Mouse (Mus musculus): ENCODE data around the gene Scrg1. TPM values are rescaled to one million over a fixed set of nuclear protein-coding genes. Genes with fewer than 3 reads are reported as not detected.
A peak's percentile ranks its signal among the peaks of the same experiment; 100 is the strongest.
"Not testable (repeated sequence)": the region's sequence is repeated elsewhere in the genome, so short reads cannot be mapped to it uniquely, and the experiment has no call there.

Scrg1 gene
- total RNA-seq, 2 experiments from 2014 or later = 60.1 to 68.7 TPM

GRCm38 (mm10) chr8:57457152-57457551 is 1.4 kb downstream of the Scrg1 start:
- DNase-seq = peak in 1 of 2 experiments; percentile 28

- no peak for DNase-seq
These were observed 2.2 kb downstream of the Scrg1 start for GRCm38 (mm10) chr8:57457942-57458341.

DNA sequence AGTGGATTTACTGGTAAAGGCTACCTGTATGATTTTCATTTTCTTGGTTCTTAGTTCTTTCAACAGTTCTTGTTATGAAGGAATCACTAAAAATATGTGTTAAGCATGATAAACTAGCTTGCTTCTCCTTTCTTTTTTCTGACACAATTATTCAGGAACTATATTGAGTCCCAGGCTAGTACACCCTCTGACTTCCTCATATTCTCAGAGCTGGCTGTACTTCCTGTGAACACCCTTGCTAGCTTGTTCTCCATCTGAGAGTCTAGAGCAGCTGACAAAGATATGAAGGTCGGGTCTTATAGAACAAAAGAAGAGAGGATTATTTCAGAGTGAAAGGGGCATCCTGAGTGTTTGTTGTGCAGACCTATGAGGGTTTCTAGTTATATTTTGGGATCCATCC is 7.1 kb downstream of the Scrg1 start:
- DNase-seq = no peak

GRCm38 (mm10) chr8:57463757-57464156 is 8.0 kb downstream of the Scrg1 start:
- no peak for DNase-seq

- peak in 1 of 2 experiments; percentile 10 for DNase-seq
These were observed 12.9 kb downstream of the Scrg1 start for GRCm38 (mm10) chr8:57468624-57469023.

DNA sequence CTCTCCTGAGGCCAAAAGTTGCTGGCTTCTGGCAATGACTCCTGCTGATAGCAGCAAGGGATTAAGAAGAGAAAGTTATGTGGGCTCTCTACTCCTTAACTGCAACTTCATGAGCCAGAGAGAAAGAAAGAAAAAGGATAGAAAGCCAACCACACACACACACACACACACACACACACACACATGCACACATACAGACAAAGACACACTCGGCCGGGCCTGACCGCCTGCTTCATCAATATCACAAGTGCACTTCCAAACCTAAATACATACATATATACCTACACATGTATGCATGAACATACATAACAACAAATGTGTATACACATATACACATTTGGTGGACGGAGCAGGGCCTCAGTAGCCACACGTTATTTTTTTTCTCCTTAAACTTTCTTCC is 15.1 kb downstream of the Scrg1 start:
- DNase-seq = no peak

- no peak for DNase-seq
These were observed 18.0 kb downstream of the Scrg1 start for GRCm38 (mm10) chr8:57473751-57474150.

DNA sequence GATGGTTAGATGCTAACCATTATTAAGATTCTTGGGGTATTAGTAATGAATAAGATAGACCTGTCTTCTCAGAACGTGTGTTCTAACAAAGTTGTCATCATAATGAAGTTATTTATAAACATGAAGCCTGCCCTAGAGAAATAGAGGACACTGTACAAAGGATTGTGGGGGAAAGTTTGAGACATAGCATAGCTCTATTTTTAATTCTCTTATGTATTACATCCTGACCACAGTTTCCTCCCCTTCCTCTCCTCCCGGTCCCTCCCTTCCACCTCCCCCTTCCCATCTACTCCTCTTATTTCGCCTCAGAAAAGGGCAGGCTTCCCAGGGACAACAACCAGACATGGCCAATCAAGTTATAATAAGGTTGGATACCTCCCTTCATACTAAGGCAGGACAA is 22.7 kb downstream of the Scrg1 start:
- DNase-seq = no peak

DNA sequence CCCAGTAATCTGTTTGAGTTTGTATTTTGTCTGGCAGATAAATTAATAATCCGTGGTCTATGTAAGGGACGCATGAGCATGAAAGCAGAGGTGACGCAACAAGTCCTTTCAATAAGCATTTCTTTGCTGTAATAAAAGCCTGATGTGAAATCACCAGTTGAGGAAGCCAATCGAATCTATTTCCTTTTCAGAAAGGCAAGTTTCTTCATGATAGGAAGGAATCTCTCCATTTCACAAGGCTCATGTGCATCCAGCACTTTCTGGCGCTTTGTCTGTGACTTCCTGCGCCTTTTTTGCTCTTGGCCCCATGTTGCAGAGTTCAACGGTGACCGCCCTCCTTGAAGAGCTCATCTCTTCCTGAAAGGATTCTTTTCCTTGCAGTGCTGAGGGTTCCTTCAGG is 24.0 kb downstream of the Scrg1 start:
- DNase-seq = no peak

DNA sequence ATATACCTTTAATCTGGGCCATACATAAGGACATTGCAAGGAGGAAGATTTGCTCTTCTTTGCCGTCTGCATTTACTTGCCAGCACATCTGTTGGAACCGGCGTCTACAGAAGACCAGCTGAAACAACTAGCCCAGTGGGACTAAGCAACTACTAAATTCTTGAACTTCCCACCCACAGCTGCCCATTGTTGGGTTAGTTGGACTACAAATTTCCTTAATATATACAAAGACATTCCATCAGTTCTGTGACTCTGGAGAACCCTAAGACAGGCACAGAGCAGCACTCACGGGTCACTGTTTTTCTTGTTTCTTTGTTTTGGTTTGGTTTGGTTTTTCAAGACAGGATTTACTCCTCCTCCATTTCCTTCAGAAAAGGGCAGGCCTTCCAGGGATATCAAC is 24.9 kb downstream of the Scrg1 start:
- no peak for DNase-seq

- peak; percentile 55 to 58 for DNase-seq
These were observed 31.0 kb downstream of the Scrg1 start for GRCm38 (mm10) chr8:57486491-57487440.

GRCm38 (mm10) chr8:57487441-57488155 is 31.9 kb downstream of the Scrg1 start, which contains the start of gene Sap30:
Sap30 (minus strand) TSS chr8:57487860.
- DNase-seq = peak; percentile 98 to 99

- DNase-seq = peak; percentile 38 to 55
These were observed 32.6 kb downstream of the Scrg1 start for GRCm38 (mm10) chr8:57488312-57488765.

DNA sequence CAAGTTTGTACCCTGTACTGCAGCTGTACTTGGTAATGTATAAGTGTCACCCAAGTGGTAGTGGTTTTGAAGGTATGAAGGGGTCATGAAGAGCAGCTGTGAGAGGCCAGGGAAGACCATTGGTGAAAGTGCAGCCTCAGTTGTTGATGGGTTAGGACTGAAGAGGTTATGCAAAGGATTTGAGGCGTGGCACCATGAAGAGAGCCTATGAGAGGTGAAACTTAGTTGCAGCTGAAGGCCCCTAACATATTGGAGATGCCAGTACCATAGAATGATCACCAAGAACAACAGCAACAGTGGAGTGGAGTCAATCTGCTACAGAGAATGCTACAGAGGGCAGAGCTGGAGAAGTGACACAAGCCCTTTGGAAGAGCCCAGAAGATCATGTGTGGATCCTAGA is 33.6 kb downstream of the Scrg1 start:
- no peak for DNase-seq

- no peak for DNase-seq
These were observed 34.2 kb downstream of the Scrg1 start for GRCm38 (mm10) chr8:57489896-57490295.

DNA sequence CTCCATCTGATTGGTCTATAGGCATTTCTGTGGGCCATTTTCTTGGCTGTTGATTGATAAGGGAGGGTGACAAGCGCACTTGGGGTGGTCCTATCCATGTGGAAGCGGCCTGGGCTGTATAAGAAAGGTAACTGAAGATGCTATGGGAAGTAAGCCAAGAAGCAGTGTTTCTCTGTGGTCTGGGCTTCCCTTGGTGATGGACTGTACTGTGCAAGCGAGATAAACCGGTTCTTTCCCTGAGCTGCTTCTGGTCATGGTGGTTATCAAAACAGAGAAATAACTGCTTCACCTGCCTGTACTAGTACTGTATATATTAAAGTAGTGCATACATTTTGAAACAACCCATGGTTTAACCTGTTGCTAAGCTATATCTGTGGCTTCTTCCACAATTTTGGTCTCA is 36.1 kb downstream of the Scrg1 start:
- no peak for DNase-seq

DNA sequence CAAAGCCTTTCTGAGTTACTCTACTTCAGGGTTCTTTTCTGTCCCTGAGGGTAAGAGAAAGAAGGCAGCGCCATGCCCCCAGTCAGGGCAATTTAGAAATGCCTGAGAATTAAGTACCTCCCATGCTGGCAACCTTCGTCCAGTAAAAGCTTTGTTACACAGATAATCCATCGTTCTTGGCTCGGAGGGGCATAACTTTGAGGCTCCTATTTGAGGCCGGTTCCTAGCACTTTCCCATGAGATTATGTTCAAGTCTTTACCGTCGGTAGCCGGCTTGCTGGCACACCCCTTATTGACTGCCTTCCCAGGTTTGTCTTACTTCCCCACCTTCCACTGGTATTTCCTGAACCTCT is 42.7 kb downstream of the Scrg1 start:
- no peak for DNase-seq

- DNase-seq = peak; percentile 23 to 32
These were observed 43.3 kb downstream of the Scrg1 start for GRCm38 (mm10) chr8:57498847-57499511.

DNA sequence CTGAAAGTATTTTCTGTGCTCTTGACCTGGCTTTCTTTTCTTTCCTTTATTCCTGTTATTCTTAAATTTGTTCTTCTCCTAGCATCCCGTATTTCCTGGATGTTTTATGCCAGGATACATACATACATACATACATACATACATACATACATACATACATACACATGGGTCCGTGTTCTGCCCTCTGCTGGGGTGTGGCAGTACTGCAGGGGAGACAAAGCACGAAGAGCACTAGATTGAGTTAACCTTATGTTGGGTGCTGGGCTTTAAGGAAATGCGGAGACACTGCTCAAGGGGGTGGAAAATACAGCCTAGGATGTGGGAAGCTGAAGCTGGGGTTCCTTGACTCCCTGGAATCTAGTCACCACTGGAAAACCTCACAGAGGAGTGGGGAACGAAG is 47.9 kb downstream of the Scrg1 start:
- no peak for DNase-seq

- not testable (repeated sequence) for DNase-seq
These were observed 49.8 kb downstream of the Scrg1 start for GRCm38 (mm10) chr8:57505500-57505899.

DNA sequence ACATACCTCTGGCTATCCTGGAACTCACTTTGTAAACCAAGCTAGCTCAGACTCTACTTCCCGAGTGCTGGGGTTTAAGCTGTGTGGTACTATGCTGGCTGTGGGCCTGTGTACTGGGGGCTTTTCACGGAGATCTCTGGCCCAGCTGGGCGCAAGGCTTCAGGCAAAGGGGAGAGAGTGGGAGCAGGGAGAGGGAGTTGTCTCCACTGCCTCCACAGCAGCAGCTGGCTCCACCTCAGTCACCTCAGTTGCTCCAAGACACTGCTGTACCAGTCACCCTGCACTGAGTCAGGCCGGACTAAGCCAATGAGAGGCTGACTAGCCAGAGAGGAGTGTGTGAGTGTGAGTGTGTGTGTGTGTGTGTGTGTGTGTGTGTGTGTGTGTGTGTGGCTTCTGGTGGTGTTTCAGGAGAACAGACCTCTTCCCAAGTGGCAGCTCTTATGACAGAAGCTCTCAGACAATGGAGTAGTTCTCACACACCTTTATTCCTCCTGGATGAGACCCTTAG is 51.9 kb downstream of the Scrg1 start:
- DNase-seq = no peak

- DNase-seq = no peak
These were observed 52.9 kb downstream of the Scrg1 start for GRCm38 (mm10) chr8:57508657-57509056.
